ENCODE assay signal across 14 mouse cellular contexts in genomic region chrX:9374012-9374411, GRCm38 (mm10). TPM values are rescaled to one million over a fixed set of nuclear protein-coding genes. Genes with fewer than 3 reads are reported as not detected.
DNase-seq lines count a peak whose midpoint lies in the region; ATAC-seq and TF ChIP-seq lines count a peak whose summit lies in the region.
"Not testable (repeated sequence)": the region's sequence is repeated elsewhere in the genome, so short reads cannot be mapped to it uniquely, and the experiment has no call there.
"Had no signal": no experiment of that assay in that cellular context is flagged by ENCODE, and none has a peak within 500 bp of the region (broad histone marks: within the 10 kb centered on the region; RNA-seq: fewer than 3 reads in every experiment).

No protein-coding gene starts in this region.

- not testable (repeated sequence) for TF ChIP-seq POLR2A in cerebellum, adult 2 months (IDR thresholded peaks at IDR 0.05; ENCODE audit: borderline replicate concordance, insufficient read depth, low read length)

- H3K36me3 ChIP-seq in forebrain, embryonic 13.5 days (ENCODE audit: poor library complexity, severe bottlenecking); lung, embryonic 14.5 days (ENCODE audit: insufficient read depth); neural tube, embryonic 11.5 days (ENCODE audit: control insufficient read depth, insufficient read depth, low read length): not testable (repeated sequence)

- not testable (repeated sequence) for H3K9ac ChIP-seq in forebrain, embryonic 13.5 days; lung, embryonic 14.5 days; neural tube, embryonic 11.5 days (ENCODE audit: low read length)

- TF ChIP-seq CTCF in cerebellum, adult 2 months (IDR thresholded peaks at IDR 0.05; ENCODE audit: borderline replicate concordance, insufficient read depth, low read depth, low read length) = 0 out of 2 replicates have a peak, but pooled peaks have one; percentile 3
- TF ChIP-seq CTCF in lung, embryonic 14.5 days (IDR thresholded peaks at IDR 0.05; ENCODE audit: low read depth) = peak; percentile 51

- WGBS in cerebellum, adult 2 months = 36% methylated on average over 2 of the region's 2 CpGs
- WGBS in forebrain, embryonic 13.5 days = 17% methylated on average over 2 of the region's 2 CpGs
- 42% methylated on average over 2 of the region's 2 CpGs for WGBS in lung, embryonic 14.5 days
- 40% methylated on average over 2 of the region's 2 CpGs for WGBS in neural tube, embryonic 11.5 days

- not testable (repeated sequence) for H3K27ac ChIP-seq in cerebellum, adult 2 months (ENCODE audit: insufficient read depth, low read length); forebrain, embryonic 13.5 days; lung, embryonic 14.5 days (ENCODE audit: low read depth); neural tube, embryonic 11.5 days (ENCODE audit: low read depth, low read length)

- not testable (repeated sequence) for H3K4me3 ChIP-seq in cerebellum, adult 2 months (replicated peaks; ENCODE audit: insufficient read depth, low read depth, low read length); forebrain, embryonic 13.5 days; lung, embryonic 14.5 days (ENCODE audit: low read depth, low read length); neural tube, embryonic 11.5 days (ENCODE audit: low read depth, low read length)

- not testable (repeated sequence) for H3K27me3 ChIP-seq in cerebellum, adult 2 months (ENCODE audit: control insufficient read depth, insufficient read depth, low read length); forebrain, embryonic 13.5 days; lung, embryonic 14.5 days (ENCODE audit: insufficient read depth, low read length); neural tube, embryonic 11.5 days (ENCODE audit: control insufficient read depth, insufficient read depth, low read length)

- peak; percentile 71 for ATAC-seq in forebrain, embryonic 13.5 days
- peak; percentile 81 to 85 for ATAC-seq in hematopoietic stem cell, adult 5-6 weeks (replicated peaks in 1 of 2; ENCODE audit: insufficient read depth in 1 of 2, low FRiP score in 2 of 2, low TSS enrichment in 1 of 2, low read depth in 1 of 2, poor library complexity in 2 of 2, severe bottlenecking in 2 of 2)
- ATAC-seq in lung, embryonic 14.5 days (ENCODE audit: insufficient read depth); neural tube, embryonic 11.5 days (ENCODE audit: insufficient read depth, low FRiP score, low TSS enrichment): not testable (repeated sequence)

- DNase-seq in MN1 (ENCODE audit: low spot score) = peak; percentile 7
- not testable (repeated sequence) for DNase-seq in cerebellum, adult 2 months
- peak; percentile 27 for DNase-seq in kidney, postnatal 14 days
- peak; percentile 53 for DNase-seq in lung, embryonic 14.5 days
- peak; percentile 13 for DNase-seq in neural tube, embryonic 11.5 days (ENCODE audit: low spot score)
- DNase-seq in urinary bladder, postnatal 10 days (ENCODE audit: low spot score) = peak; percentile 9

- not testable (repeated sequence) for H3K9me3 ChIP-seq in forebrain, embryonic 13.5 days (replicated peaks); lung, embryonic 14.5 days (ENCODE audit: low read depth, low read length); neural tube, embryonic 11.5 days (ENCODE audit: control insufficient read depth, low read length)

- H3K4me1 ChIP-seq in cerebellum, adult 2 months (ENCODE audit: control insufficient read depth, insufficient read depth, low read length); forebrain, embryonic 13.5 days; lung, embryonic 14.5 days (ENCODE audit: insufficient read depth); neural tube, embryonic 11.5 days (ENCODE audit: control insufficient read depth, insufficient read depth, low read length): not testable (repeated sequence)

- not testable (repeated sequence) for H3K4me2 ChIP-seq in forebrain, embryonic 13.5 days; lung, embryonic 14.5 days; neural tube, embryonic 11.5 days (ENCODE audit: low read depth)

RNA-seq across cellular contexts. Expression of gene H2al1k, which starts 23.6 kb away (rescaled TPM):
- not detected in 2 replicates for polyA plus RNA-seq in cerebellum, adult 2 months (2012; rRNA removed)
- not detected in 2 replicates for polyA plus RNA-seq in forebrain, embryonic 13.5 days (2015; fragmentation: Nextera tagmentation; extraction: Ambion mirVana)
- total RNA-seq in hematopoietic stem cell, adult 5-6 weeks (2017) = not detected in 2 replicates
- polyA plus RNA-seq in lung, embryonic 14.5 days (2014; fragmentation: Nextera tagmentation; extraction: Ambion mirVana) = not detected in 2 replicates
- not detected in 2 replicates for polyA plus RNA-seq in neural tube, embryonic 11.5 days (2014; fragmentation: Nextera tagmentation; extraction: Ambion mirVana)
- total RNA-seq: heart, postnatal 36 days had no signal
- polyA plus RNA-seq: cortical plate, adult 2 months; forebrain, embryonic 15.5 days; kidney, embryonic 16.5 days; liver, embryonic 13.5 days; midbrain, embryonic 13.5 days had no signal
